Mouse (Mus musculus) gastrocnemius, postnatal 14 days (tissue): ENCODE results near the gene Chgb. TPM values are rescaled to one million over a fixed set of nuclear protein-coding genes. Genes with fewer than 3 reads are reported as not detected.
A peak's percentile ranks its signal among the peaks of the same experiment; 100 is the strongest.

Source experiments
- DNase-seq: peaks from one replicate; pipeline ENCODE4 v3.0.0; 2021; ENCODE audit warnings: mixed read lengths
- intact Hi-C: fragments of 180-260 bp; cut with DNase I; formaldehyde crosslinking; loops from one replicate; pipeline ENCODE4 v1.15.1; 2025; ENCODE audit warnings: low total_unique reads
- long read RNA-seq, 2 experiments: library from polyadenylated mRNA; stranded (forward); transcript quantifications; one replicate each; pipeline ENCODE4 v2.0.0; 2021
- total RNA-seq, 2 experiments: library from RNA; stranded (reverse); gene quantifications; 2 replicates each; pipeline ENCODE4 v1.2.3; 2021

The Chgb gene
- total RNA-seq, result under 1 TPM; 0.18 to 0.21 TPM
- long read RNA-seq, experiment 1, result 0 reads
- long read RNA-seq, experiment 2, result 0 reads

- no peak for DNase-seq
- intact Hi-C loops, result no loop called here
Measured at GRCm38 (mm10) chr2:132780978-132781377, at the start of gene Chgb. TSS of gene Chgb (plus strand) at chr2:132781278.

DNA sequence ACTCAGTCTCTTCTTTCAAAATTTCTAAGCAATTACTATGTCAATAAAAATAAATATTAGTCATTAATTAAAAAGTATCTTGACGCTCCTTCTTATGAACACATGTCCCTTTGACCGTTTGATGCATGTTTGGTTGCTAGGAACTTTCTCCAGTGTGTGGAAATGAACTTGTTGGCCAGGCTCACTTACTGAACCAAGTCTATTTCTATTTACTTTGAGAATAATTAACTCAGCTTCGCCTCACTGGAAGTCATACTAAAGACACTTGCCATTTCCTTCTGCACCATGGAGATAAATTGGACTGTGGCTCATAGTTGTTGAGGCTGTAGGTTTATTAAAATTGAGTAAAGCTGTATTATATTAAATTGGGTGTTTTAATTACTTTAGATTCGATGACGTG lies 48.1 kb upstream of the Chgb start:
- no peak for DNase-seq
- intact Hi-C loops, result no loop called here

DNA sequence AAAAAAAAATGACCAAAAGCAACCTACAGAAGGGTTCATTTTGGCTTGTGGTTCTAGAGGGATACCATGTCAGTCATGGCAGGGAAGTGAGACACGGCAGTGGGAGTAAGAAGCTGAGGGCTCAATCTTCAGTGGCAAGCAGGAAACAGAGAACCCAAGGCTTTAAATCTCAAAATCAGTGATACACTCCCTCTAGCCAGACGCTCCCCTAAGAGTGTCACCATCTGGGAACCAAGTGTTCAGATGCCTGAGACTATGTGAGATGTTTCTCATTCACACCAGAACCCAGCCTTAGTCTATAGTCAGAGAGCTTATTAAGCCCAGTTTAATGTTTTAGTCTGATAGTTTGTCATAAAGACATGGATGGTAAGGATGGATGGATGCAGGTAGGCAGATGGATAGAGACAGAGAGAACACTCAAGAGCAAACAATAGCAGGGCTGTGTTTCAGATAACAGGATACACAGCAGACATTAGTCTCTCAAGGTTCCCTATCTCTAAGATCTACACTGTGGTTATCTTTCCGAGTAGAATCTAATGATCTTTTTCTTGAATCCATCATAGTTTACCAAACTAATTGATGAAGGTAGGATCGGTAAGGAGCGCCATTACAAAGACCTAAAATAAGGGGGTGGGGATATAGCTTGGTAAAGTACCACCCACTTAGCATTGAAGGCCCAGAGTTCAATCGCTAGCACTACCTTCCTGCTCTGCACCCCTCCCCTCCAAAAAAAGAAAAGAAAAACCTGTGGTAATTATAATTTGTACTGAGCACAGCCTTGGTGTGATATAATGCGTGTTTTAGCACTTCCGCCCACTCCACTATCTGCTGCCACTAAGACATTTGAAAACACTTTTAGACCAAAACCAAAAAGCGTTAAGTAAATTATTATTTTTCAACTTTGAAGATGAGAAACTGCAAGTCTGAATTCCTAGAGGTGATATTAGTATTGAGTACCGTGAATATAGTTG lies 47.2 kb upstream of the Chgb start:
- DNase-seq, result no peak
- intact Hi-C loops, result no loop called here

DNA sequence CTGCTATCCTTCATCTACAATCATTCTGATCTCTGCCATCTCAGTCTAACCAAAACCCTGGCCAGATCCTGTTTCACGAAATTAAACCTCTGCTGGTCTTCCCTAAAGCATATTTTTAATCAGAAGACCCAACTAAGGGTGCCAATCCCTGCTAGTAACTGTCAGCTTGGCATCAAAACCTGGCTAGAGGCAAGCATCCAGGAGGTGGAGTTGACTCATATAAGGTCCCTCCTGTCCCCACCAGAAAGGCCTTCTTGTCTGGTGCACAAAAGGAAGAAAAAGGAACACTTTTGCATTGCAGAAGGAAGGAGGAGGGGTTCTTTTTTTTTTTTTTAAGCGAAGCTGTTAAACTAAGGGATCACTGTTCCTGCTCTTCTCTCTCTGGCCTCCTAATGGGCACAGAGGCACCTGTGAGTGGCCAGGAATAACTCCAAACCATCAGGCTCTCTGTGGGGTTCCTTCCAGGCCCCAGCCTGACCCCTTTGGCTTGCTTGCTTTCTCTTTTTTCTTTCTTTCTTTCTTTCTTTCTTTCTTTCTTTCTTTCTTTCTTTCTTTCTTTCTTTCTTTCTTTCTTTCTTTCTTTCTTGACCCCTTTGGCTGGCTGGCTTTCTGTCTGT lies 42.2 kb upstream of the Chgb start:
- intact Hi-C loops, result no loop called here
- DNase-seq, result no peak

DNA sequence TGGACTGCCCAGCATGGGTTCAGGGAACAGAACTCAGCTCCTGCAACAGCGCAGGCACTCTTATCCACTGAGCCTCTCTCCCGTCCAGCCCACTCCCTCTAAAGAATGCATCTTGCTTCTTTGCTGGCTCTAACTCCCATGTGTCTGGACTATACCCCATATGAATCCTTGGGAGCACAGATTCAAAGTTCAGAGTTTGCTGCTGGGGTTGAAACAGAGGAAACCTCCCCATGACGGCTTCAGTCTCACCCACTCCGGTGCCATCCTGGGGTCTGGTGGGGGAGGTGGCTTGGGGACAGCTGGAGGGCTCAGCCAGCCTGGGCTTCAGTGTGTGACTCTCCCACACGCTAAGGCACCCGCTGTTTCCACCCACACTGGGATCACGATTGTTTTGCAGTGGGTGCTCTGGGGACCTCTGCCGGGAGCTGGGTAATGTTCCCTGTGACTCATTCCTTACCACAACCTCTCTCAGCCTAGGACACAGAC lies 39.2 kb upstream of the Chgb start:
- no peak for DNase-seq
- intact Hi-C loops, result no loop called here

DNA sequence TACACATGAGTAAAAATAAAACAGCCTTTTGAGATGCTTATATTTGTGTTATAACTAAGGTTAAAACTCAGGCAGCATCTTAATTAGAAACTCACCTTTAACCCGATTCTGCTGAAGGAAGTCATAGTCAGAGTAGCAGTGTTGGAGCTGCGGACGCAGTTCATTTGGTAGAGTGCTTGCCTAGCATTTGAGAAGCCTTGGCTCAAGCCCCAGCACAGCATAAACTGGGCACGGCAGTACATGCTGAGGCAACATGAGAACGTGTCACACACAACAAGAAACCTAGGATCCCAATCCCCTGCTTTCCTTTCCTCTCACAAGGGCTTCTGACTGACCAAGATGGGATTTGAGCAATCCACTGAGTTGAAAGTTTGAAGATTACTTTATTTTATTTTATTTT lies 36.2 kb upstream of the Chgb start:
- peak; percentile 57 for DNase-seq
- intact Hi-C loops, result no loop called here

- no peak for DNase-seq
- intact Hi-C loops, result no loop called here
Measured at GRCm38 (mm10) chr2:132746108-132746507, 35.0 kb upstream of the Chgb start.

- DNase-seq, result no peak
- intact Hi-C loops, result no loop called here
Measured at GRCm38 (mm10) chr2:132750726-132751125, 30.4 kb upstream of the Chgb start.

DNA sequence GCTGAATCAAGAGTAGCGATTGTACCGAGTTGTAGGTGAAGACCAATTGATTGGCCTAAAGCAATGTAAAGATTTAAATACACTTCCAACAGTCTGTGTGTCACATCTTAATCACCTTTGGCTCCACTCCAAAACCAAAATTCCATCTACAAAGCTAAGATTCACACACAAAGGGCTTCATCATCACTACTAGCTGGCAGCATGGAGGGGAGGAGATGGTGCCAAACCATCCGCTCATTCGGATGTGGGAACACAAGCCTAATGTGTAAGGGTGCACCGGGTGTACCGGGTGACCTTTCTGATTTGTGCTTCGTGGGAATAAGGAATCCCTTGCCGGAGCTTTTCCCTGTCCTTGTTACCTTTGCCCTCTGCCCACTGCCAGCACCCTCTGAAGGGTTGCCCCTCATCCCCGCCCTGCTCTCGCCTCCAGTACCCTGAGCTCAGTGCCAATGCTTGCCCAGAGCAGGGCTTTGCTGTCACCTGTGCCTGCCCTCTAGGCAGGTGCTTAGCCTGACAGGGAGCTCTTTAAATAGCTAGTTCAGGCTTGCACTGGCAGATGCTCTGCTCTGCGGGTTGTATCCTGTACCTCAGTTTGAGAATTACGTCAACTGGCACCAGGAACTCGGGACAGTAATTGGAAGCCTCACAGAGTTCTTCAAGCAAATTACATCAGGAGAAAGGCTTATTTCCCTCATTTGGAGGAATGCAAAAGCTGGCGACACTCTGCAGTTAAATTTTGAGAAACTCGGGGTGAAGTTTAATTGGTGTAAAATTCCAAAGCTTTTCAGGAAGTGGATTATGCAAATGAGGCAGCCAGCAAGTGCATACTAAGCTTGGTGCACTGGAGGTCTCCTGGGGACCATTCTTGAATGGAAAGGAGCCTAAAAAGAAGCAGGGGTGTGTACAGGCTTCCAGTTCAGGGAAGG lies 29.7 kb upstream of the Chgb start:
- DNase-seq, result no peak
- intact Hi-C loops, result no loop called here

DNA sequence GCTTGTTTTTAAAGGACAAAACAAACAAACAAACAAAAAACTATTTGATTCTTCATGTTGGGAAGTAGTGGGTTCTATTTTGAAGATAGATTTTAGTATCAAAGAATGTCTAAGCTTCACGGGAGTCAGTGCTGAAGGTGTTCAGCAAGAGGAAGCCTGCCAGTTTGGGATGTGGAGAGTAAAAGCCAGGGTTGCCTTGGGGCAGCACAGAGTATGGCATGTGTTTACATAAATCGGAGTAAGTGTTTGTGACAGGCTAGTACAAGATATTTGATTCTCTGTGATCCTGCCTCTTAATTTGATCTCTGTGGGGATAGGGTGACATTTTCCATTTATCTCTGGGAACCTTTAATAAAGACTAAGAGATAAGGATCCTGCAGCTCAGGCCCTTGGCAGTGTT lies 28.7 kb upstream of the Chgb start:
- intact Hi-C loops, result no loop called here
- DNase-seq, result no peak

DNA sequence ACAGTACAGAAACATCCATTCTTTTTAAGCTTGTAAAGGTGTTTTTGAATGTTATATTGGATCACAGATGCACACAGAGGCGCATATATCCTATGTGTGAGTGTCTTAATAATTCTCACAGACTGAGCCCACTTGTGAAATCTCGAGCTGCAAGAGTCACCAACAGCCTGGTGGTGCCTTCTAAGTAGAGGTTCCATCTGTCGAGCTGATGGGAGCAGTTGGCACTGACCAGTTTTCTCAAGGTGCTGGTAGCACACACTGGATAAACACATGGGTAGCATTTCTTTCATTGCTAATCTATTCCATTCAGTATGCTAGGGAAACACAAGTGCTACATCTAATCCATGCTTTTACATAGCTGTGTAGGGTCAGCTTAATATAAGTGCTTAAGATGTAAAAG lies 27.9 kb upstream of the Chgb start:
- intact Hi-C loops, result no loop called here
- no peak for DNase-seq

- intact Hi-C loops, result no loop called here
- DNase-seq, result no peak
Measured at GRCm38 (mm10) chr2:132757911-132758310, 23.2 kb upstream of the Chgb start.

DNA sequence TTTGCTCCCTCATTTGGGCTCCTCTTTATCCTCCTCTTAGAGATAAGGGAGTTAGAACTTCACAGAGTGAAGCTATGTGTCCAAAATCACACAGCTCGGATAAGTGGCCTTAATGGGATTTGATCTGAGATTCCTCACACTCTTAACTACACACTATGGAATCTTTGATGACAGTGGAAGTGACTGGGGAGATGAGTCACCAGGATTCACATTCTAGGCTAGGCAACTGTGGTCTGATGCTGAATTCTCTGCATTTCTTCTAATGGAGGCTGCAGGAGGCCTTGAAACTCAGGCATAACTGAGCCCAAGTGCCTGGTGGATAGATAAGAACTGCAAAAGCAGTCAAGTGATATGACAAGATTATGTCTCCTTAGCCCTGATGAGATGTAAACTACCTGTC lies 10.3 kb upstream of the Chgb start:
- intact Hi-C loops, result no loop called here

GRCm38 (mm10) chr2:132781439-132782068 lies 476 bp downstream of the Chgb start:
- intact Hi-C loops, result no loop called here
- peak; percentile 88 for DNase-seq

More for the DNA sequence above, 10.3 kb upstream of the Chgb start:
- DNase-seq, result no peak

DNA sequence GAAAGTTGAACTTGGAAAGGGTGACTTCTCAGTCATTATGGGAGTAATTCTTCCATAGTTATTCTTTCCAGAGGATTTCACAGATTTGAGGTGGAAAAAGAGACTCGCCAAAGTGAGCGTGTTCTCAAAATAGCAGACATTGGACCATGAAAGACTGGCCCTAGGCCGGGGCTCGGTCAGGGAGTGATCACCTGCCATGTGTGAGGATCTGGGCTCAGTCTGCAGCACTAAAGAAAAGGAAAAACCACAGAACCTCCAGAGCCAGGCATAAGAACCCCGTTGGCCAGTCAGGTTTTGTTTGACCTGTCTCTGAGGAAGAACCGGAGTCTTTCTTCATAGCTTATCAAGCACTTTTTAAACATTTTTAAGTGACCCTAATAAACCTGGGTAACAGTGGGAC lies 3.0 kb downstream of the Chgb start:
- intact Hi-C loops, result no loop called here
- no peak for DNase-seq

DNA sequence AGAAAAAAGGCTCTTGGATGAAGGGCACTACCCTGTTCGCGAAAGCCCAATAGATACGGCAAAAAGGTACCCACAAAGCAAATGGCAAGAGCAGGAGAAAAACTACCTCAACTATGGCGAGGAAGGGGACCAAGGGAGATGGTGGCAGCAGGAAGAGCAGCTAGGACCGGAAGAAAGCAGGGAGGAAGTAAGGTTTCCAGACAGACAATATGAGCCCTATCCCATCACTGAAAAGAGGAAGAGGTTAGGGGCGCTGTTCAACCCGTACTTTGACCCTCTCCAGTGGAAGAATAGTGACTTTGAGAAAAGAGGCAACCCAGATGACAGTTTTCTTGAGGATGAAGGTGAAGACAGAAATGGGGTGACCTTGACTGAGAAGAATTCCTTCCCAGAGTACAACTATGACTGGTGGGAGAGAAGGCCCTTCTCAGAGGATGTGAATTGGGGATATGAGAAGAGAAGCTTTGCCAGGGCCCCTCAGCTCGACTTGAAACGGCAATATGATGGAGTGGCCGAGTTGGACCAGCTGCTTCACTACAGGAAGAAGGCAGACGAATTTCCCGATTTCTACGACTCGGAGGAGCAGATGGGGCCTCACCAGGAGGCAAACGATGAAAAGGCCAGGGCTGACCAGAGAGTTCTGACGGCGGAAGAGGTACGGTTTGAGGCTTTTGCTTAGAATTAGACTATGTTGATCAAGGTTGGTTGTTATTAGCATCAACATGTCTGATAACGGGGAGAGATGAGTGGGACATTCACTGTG lies 12.5 kb downstream of the Chgb start:
- DNase-seq, result no peak
- intact Hi-C loops, result no loop called here

- intact Hi-C loops, result no loop called here
Measured at GRCm38 (mm10) chr2:132794204-132794586, 13.1 kb downstream of the Chgb start.

GRCm38 (mm10) chr2:132802976-132803375 lies 21.9 kb downstream of the Chgb start:
- intact Hi-C loops, result no loop called here
- no peak for DNase-seq

More at GRCm38 (mm10) chr2:132794204-132794586, 13.1 kb downstream of the Chgb start:
- no peak for DNase-seq
